Mouse (Mus musculus) duodenum, adult 2 months (tissue): ENCODE data around the gene Coro7. TPM values are rescaled to one million over a fixed set of nuclear protein-coding genes. Genes with fewer than 3 reads are reported as not detected.

Source experiments
- polyA plus RNA-seq: library from polyadenylated mRNA; depleted of rRNA; stranded (reverse); fragments of >200 nt; gene quantifications from 2 replicates; pipeline ENCODE4 v1.2.3, GENCODE M21; 2012; ENCODE audit warnings: low replicate concordance; rRNA removed

The Coro7 gene
- 77.5 and 83.3 TPM in 2 replicates for polyA plus RNA-seq

GRCm38 (mm10) chr16:4679121-4680018, at the start of gene Coro7:
Gene Coro7 (minus strand): TSS chr16:4679777.

GRCm38 (mm10) chr16:4725780-4726527, 46.4 kb upstream of the Coro7 start, which contains the start of gene Hmox2:
Gene Hmox2 (plus strand): TSS chr16:4726361.

GRCm38 (mm10) chr16:4718753-4719518, 39.4 kb upstream of the Coro7 start, which contains the start of gene Nmral1:
Gene Nmral1 (minus strand): TSS chr16:4719356.

GRCm38 (mm10) chr16:4639831-4640237, 39.7 kb downstream of the Coro7 start, which contains the start of the genes Vasn and Dnaja3:
Gene Vasn (plus strand): TSS chr16:4639941.
Gene Dnaja3 (plus strand): TSS chr16:4639989.

GRCm38 (mm10) chr16:4624481-4625110, 55.0 kb downstream of the Coro7 start, which contains the start of gene Pam16:
Gene Pam16 (minus strand): TSS chr16:4624988.

GRCm38 (mm10) chr16:4593971-4594813, 85.4 kb downstream of the Coro7 start, which contains the start of gene Glis2:
Gene Glis2 (plus strand): TSS chr16:4594713.

Other genes with a start within 250 kb of the Coro7 start
- gene Srl, start 138.0 kb downstream of the Coro7 start, polyA plus RNA-seq = 0.32 and 0.83 TPM in 2 replicates
- gene Tfap4, start 119.9 kb downstream of the Coro7 start, polyA plus RNA-seq = 6.4 and 7.5 TPM in 2 replicates
- 6.6 and 8.2 TPM in 2 replicates for gene Glis2, start 85.1 kb downstream of the Coro7 start, polyA plus RNA-seq
- gene Pam16, start 54.8 kb downstream of the Coro7 start, polyA plus RNA-seq = 8.4 and 11.4 TPM in 2 replicates
- gene Vasn, start 39.8 kb downstream of the Coro7 start, polyA plus RNA-seq = 6.7 and 11.5 TPM in 2 replicates
- 11.5 and 14.3 TPM in 2 replicates for gene Dnaja3, start 39.8 kb downstream of the Coro7 start, polyA plus RNA-seq
- gene Nmral1, start 39.6 kb upstream of the Coro7 start, polyA plus RNA-seq = 2.5 and 5.1 TPM in 2 replicates
- gene Hmox2, start 46.6 kb upstream of the Coro7 start, polyA plus RNA-seq = 19.9 and 20.9 TPM in 2 replicates
- 138 and 207 TPM in 2 replicates for gene Cdip1, start 110.5 kb upstream of the Coro7 start, polyA plus RNA-seq
- not detected in 2 replicates for gene 4930562C15Rik, start 155.6 kb upstream of the Coro7 start, polyA plus RNA-seq
- 34.9 and 38.2 TPM in 2 replicates for gene Ubald1, start 200.5 kb upstream of the Coro7 start, polyA plus RNA-seq
- gene Mgrn1, start 206.5 kb upstream of the Coro7 start, polyA plus RNA-seq = 128 and 172 TPM in 2 replicates